Mouse (Mus musculus): ENCODE results near the gene Kctd13.

GRCm38 (mm10) chr7:126959780-126960179 is 31.1 kb downstream of the Kctd13 start:
- TF ChIP-seq MEF2A (IDR thresholded peaks at IDR 0.05; ENCODE audit: borderline replicate concordance, low read depth, low read length): no peak
- TF ChIP-seq JUND (conservative IDR thresholded peaks at IDR 0.05; ENCODE audit: low read depth, low read length): no peak
- TF ChIP-seq CTCF (conservative IDR thresholded peaks at IDR 0.05 in 1 of 2, IDR thresholded peaks at IDR 0.05 in 1 of 2; ENCODE audit: low read depth in 2 of 2, low read length in 2 of 2): no peak
- TF ChIP-seq HCFC1 (IDR thresholded peaks at IDR 0.05; ENCODE audit: low read depth, low read length): no peak
- no peak for TF ChIP-seq NRF1 (IDR thresholded peaks at IDR 0.05; ENCODE audit: low read depth, low read length)
- TF ChIP-seq USF2 (conservative IDR thresholded peaks at IDR 0.05; ENCODE audit: low read depth, low read length): no peak
- TF ChIP-seq EP300 (IDR thresholded peaks at IDR 0.05; ENCODE audit: low read length): no peak
- TF ChIP-seq ZKSCAN1 (IDR thresholded peaks at IDR 0.05; ENCODE audit: borderline replicate concordance, low read depth, low read length): no peak
- TF ChIP-seq POLR2A (IDR thresholded peaks at IDR 0.05; ENCODE audit: low read depth, low read length): no peak
- TF ChIP-seq POLR2AphosphoS2 (IDR thresholded peaks at IDR 0.05; ENCODE audit: low read depth, low read length): no peak

Data from CH12.LX (cell line).